Mouse (Mus musculus): Measurements from ENCODE around the gene Meis1. TPM values are rescaled to one million over a fixed set of nuclear protein-coding genes. Genes with fewer than 3 reads are reported as not detected.

Meis1 gene
- polyA plus RNA-seq, 1 experiment = 7.8 TPM

GRCm38 (mm10) chr11:19023356-19023755 is 4.6 kb upstream of the Meis1 start:
- TF ChIP-seq CTCF (IDR thresholded peaks at IDR 0.05; ENCODE audit: control insufficient read depth, insufficient read depth, low read length) (no peak), POLR2A (IDR thresholded peaks at IDR 0.05; ENCODE audit: borderline replicate concordance, control insufficient read depth, low read depth, low read length) (no peak)
- 73% methylated on average over 5 of the region's 5 CpGs for WGBS
- Histone ChIP-seq H3K4me1 (ENCODE audit: control insufficient read depth, insufficient read depth, low read length) (no peaks in the 10 kb centered on the region; the same call in none of the 2 replicates), H3K27ac (ENCODE audit: control insufficient read depth, insufficient read depth, low read depth, low read length, poor library complexity) (no peak overlapping the region), H3K4me3 (replicated peaks; ENCODE audit: control insufficient read depth, low read depth, low read length) (no peak overlapping the region)

- H3K27ac ChIP-seq (ENCODE audit: control insufficient read depth, insufficient read depth, low read depth, low read length, poor library complexity) = no peak overlapping the region
- TF ChIP-seq POLR2A (IDR thresholded peaks at IDR 0.05; ENCODE audit: borderline replicate concordance, control insufficient read depth, low read depth, low read length) (no peak), CTCF (IDR thresholded peaks at IDR 0.05; ENCODE audit: control insufficient read depth, insufficient read depth, low read length) (no peak)
- H3K4me1 ChIP-seq (ENCODE audit: control insufficient read depth, insufficient read depth, low read length) = no peaks in the 10 kb centered on the region; the same call in none of the 2 replicates
- 48% methylated on average over 2 of the region's 2 CpGs for WGBS
- no peak overlapping the region for H3K4me3 ChIP-seq (replicated peaks; ENCODE audit: control insufficient read depth, low read depth, low read length)
Measured at GRCm38 (mm10) chr11:19022576-19022975, 3.8 kb upstream of the Meis1 start.

GRCm38 (mm10) chr11:19020951-19021710 is 2.3 kb upstream of the Meis1 start:
- no peak overlapping the region for H3K4me3 ChIP-seq (replicated peaks; ENCODE audit: control insufficient read depth, low read depth, low read length)
- TF ChIP-seq CTCF (IDR thresholded peaks at IDR 0.05; ENCODE audit: control insufficient read depth, insufficient read depth, low read length) (no peak), POLR2A (IDR thresholded peaks at IDR 0.05; ENCODE audit: borderline replicate concordance, control insufficient read depth, low read depth, low read length) (no peak)
- 6% methylated on average over 28 of the region's 28 CpGs for WGBS
- H3K4me1 ChIP-seq (ENCODE audit: control insufficient read depth, insufficient read depth, low read length) = no peaks in the 10 kb centered on the region
- no peak overlapping the region for H3K27ac ChIP-seq (ENCODE audit: control insufficient read depth, insufficient read depth, low read depth, low read length, poor library complexity)

GRCm38 (mm10) chr11:19020371-19020824 is 1.6 kb upstream of the Meis1 start:
- Histone ChIP-seq H3K4me3 (replicated peaks; ENCODE audit: control insufficient read depth, low read depth, low read length) (peak overlapping the region; percentile 57), H3K4me1 (ENCODE audit: control insufficient read depth, insufficient read depth, low read length) (no peaks in the 10 kb centered on the region), H3K27ac (ENCODE audit: control insufficient read depth, insufficient read depth, low read depth, low read length, poor library complexity) (no peak overlapping the region)
- under 1% methylated on average over 25 of the region's 25 CpGs for WGBS
- TF ChIP-seq CTCF (IDR thresholded peaks at IDR 0.05; ENCODE audit: control insufficient read depth, insufficient read depth, low read length) (no peak), POLR2A (IDR thresholded peaks at IDR 0.05; ENCODE audit: borderline replicate concordance, control insufficient read depth, low read depth, low read length) (no peak; the same call in 1 of the 2 replicates)

GRCm38 (mm10) chr11:19019204-19020171 is 703 bp upstream of the Meis1 start:
- Histone ChIP-seq H3K4me3 (replicated peaks; ENCODE audit: control insufficient read depth, low read depth, low read length) (peak overlapping the region; percentile 76), H3K4me1 (ENCODE audit: control insufficient read depth, insufficient read depth, low read length) (no peaks in the 10 kb centered on the region), H3K27ac (ENCODE audit: control insufficient read depth, insufficient read depth, low read depth, low read length, poor library complexity) (peak overlapping the region; percentile 69)
- no peak for TF ChIP-seq CTCF (IDR thresholded peaks at IDR 0.05; ENCODE audit: control insufficient read depth, insufficient read depth, low read length)
- no peak for TF ChIP-seq POLR2A (IDR thresholded peaks at IDR 0.05; ENCODE audit: borderline replicate concordance, control insufficient read depth, low read depth, low read length)
- WGBS = under 1% methylated on average over 67 of the region's 67 CpGs

GRCm38 (mm10) chr11:19017719-19018413 is 919 bp downstream of the Meis1 start:
- Histone ChIP-seq H3K4me1 (ENCODE audit: control insufficient read depth, insufficient read depth, low read length) (no peaks in the 10 kb centered on the region), H3K4me3 (replicated peaks; ENCODE audit: control insufficient read depth, low read depth, low read length) (peak overlapping the region; percentile 2), H3K27ac (ENCODE audit: control insufficient read depth, insufficient read depth, low read depth, low read length, poor library complexity) (no peak overlapping the region)
- 2% methylated on average over 14 of the region's 14 CpGs for WGBS
- TF ChIP-seq CTCF (IDR thresholded peaks at IDR 0.05; ENCODE audit: control insufficient read depth, insufficient read depth, low read length) (no peak), POLR2A (IDR thresholded peaks at IDR 0.05; ENCODE audit: borderline replicate concordance, control insufficient read depth, low read depth, low read length) (no peak)

GRCm38 (mm10) chr11:19017262-19017661 is 1.5 kb downstream of the Meis1 start:
- no peak for TF ChIP-seq POLR2A (IDR thresholded peaks at IDR 0.05; ENCODE audit: borderline replicate concordance, control insufficient read depth, low read depth, low read length)
- TF ChIP-seq CTCF (IDR thresholded peaks at IDR 0.05; ENCODE audit: control insufficient read depth, insufficient read depth, low read length) = no peak
- 11% methylated on average over 1 of the region's 1 CpGs for WGBS
- Histone ChIP-seq H3K4me1 (ENCODE audit: control insufficient read depth, insufficient read depth, low read length) (no peaks in the 10 kb centered on the region), H3K4me3 (replicated peaks; ENCODE audit: control insufficient read depth, low read depth, low read length) (no peak overlapping the region), H3K27ac (ENCODE audit: control insufficient read depth, insufficient read depth, low read depth, low read length, poor library complexity) (no peak overlapping the region)

All from bone marrow, adult 2 months (tissue).